Mouse (Mus musculus) CH12.LX (cell line): Measurements from ENCODE around the gene Kiz. TPM values are rescaled to one million over a fixed set of nuclear protein-coding genes. Genes with fewer than 3 reads are reported as not detected.

Source experiments
- DNase-seq: peaks from one replicate; pipeline ENCODE4 v3.0.0-alpha.2; 2013; ENCODE audit errors: extremely low read depth
- H3K27ac ChIP-seq: 2 replicates; pipeline ENCODE4 v1.5.1; 2012; ENCODE audit warnings: low read depth, mild to moderate bottlenecking, control low read depth, moderate library complexity; ENCODE audit not compliant: insufficient read depth
- H3K27me3 ChIP-seq: replicated peaks from 2 replicates; pipeline ENCODE3; 2012; ENCODE audit warnings: inconsistent platforms
- H3K36me3 ChIP-seq, 2 experiments: replicated peaks in 1 of 2; 2 replicates each; pipeline versions ENCODE3 to v1.6.1; 2012; ENCODE audit warnings: inconsistent platforms in 1 of 2, low read length in 1 of 2, mild to moderate bottlenecking in 1 of 2, mixed read lengths in 1 of 2, moderate library complexity in 1 of 2; ENCODE audit not compliant: control insufficient read depth in 1 of 2, insufficient read depth in 1 of 2
- H3K4me1 ChIP-seq, 2 experiments: 2 replicates each; pipeline ENCODE4 v1.6.1; 2012; ENCODE audit warnings: inconsistent platforms in 1 of 2, moderate library complexity in 1 of 2; ENCODE audit not compliant: insufficient read depth in 2 of 2, control insufficient read depth in 1 of 2
- H3K4me2 ChIP-seq: 2 replicates; pipeline ENCODE4 v1.6.1; 2012; ENCODE audit warnings: low read depth, mild to moderate bottlenecking, control low read depth; ENCODE audit not compliant: poor library complexity, insufficient read depth, severe bottlenecking
- H3K4me3 ChIP-seq, 3 experiments: fragments of 150-350 bp in 1 of 3; sonication (generic) in 1 of 3; replicated peaks in 1 of 3; 2 replicates each; pipeline versions ENCODE3 to v1.5.1; 2011 to 2012; ENCODE audit warnings: low read depth in 2 of 3, low read length in 2 of 3, mild to moderate bottlenecking in 2 of 3, moderate library complexity in 2 of 3, control low read depth in 1 of 3, improper control_type of control experiment in 1 of 3, inconsistent platforms in 1 of 3, mixed read lengths in 1 of 3; ENCODE audit not compliant: poor library complexity in 1 of 3
- H3K79me2 ChIP-seq: replicated peaks from 2 replicates; pipeline ENCODE4 v1.6.1; 2012; ENCODE audit warnings: mild to moderate bottlenecking, moderate library complexity; ENCODE audit not compliant: control insufficient read depth, poor library complexity, insufficient read depth, severe bottlenecking; ENCODE audit errors: extremely low read depth
- H3K9ac ChIP-seq: 2 replicates; pipeline ENCODE4 v1.6.1; 2012; ENCODE audit warnings: low read depth, mild to moderate bottlenecking, control low read depth, moderate library complexity; ENCODE audit not compliant: insufficient read depth
- H3K9me3 ChIP-seq: replicated peaks from 2 replicates; pipeline ENCODE3; 2012; ENCODE audit warnings: low read length, inconsistent platforms, mixed read lengths
- BHLHE40 ChIP-seq: IDR thresholded peaks from 2 replicates; pipeline ENCODE4 v1.6.1; 2011; ENCODE audit warnings: mild to moderate bottlenecking, low read depth, low read length, improper control_type of control experiment
- CHD1 ChIP-seq: IDR thresholded peaks from 2 replicates; pipeline ENCODE4 v1.6.1; 2012; ENCODE audit warnings: low read depth, low read length, improper control_type of control experiment, inconsistent platforms
- CTCF ChIP-seq, 2 experiments: IDR thresholded peaks in 1 of 2; conservative IDR thresholded peaks in 1 of 2; 2 replicates each; pipeline ENCODE4 v1.5.1; 2011 to 2012; ENCODE audit warnings: low read depth in 2 of 2, low read length in 2 of 2, improper control_type of control experiment in 1 of 2, inconsistent platforms in 1 of 2, mild to moderate bottlenecking in 1 of 2, moderate library complexity in 1 of 2
- E2F4 ChIP-seq: IDR thresholded peaks from 2 replicates; pipeline ENCODE4 v1.6.1; 2011; ENCODE audit warnings: low read depth, low read length, improper control_type of control experiment; ENCODE audit not compliant: insufficient replicate concordance
- ELF1 ChIP-seq: IDR thresholded peaks from 2 replicates; pipeline ENCODE4 v1.6.1; 2014; ENCODE audit warnings: low read depth, mild to moderate bottlenecking, inconsistent platforms, low read length, improper control_type of control experiment
- EP300 ChIP-seq: IDR thresholded peaks from 2 replicates; pipeline ENCODE4 v1.6.1; 2011; ENCODE audit warnings: low read length, improper control_type of control experiment
- GABPA ChIP-seq: IDR thresholded peaks from 2 replicates; pipeline ENCODE4 v1.6.1; 2012; ENCODE audit warnings: low read depth, low read length, improper control_type of control experiment, inconsistent platforms; ENCODE audit not compliant: insufficient replicate concordance
- IRF4 ChIP-seq: IDR thresholded peaks from 2 replicates; pipeline ENCODE4 v1.6.1; 2014; ENCODE audit warnings: low read depth, mild to moderate bottlenecking, inconsistent platforms, low read length, improper control_type of control experiment
- JUN ChIP-seq: IDR thresholded peaks from 2 replicates; pipeline ENCODE4 v1.6.1; 2011; ENCODE audit warnings: low read depth, mild to moderate bottlenecking, low read length, improper control_type of control experiment, moderate library complexity; ENCODE audit not compliant: insufficient read depth
- JUND ChIP-seq: conservative IDR thresholded peaks from 2 replicates; pipeline ENCODE4 v1.6.1; 2011; ENCODE audit warnings: low read depth, low read length, improper control_type of control experiment
- KAT2A ChIP-seq: IDR thresholded peaks from 2 replicates; pipeline ENCODE4 v1.6.1; 2012; ENCODE audit warnings: low read length, improper control_type of control experiment, inconsistent platforms; ENCODE audit not compliant: insufficient replicate concordance
- MAZ ChIP-seq: IDR thresholded peaks from 2 replicates; pipeline ENCODE4 v1.6.1; 2012; ENCODE audit warnings: low read depth, mild to moderate bottlenecking, inconsistent platforms, low read length, improper control_type of control experiment, moderate library complexity
- MEF2A ChIP-seq: IDR thresholded peaks from 2 replicates; pipeline ENCODE4 v1.6.1; 2014; ENCODE audit warnings: low read depth, mild to moderate bottlenecking, inconsistent platforms, low read length, improper control_type of control experiment, borderline replicate concordance
- MXI1 ChIP-seq: IDR thresholded peaks from 2 replicates; pipeline ENCODE4 v1.6.1; 2011; ENCODE audit warnings: mild to moderate bottlenecking, low read depth, low read length, improper control_type of control experiment
- MYC ChIP-seq: IDR thresholded peaks from 2 replicates; pipeline ENCODE4 v1.6.1; 2011; ENCODE audit warnings: low read depth, mild to moderate bottlenecking, improper control_type of control experiment, low read length
- NELFE ChIP-seq: IDR thresholded peaks from 2 replicates; pipeline ENCODE4 v1.6.1; 2011; ENCODE audit warnings: low read depth, low read length, improper control_type of control experiment
- PAX5 ChIP-seq: IDR thresholded peaks from 2 replicates; pipeline ENCODE4 v1.6.1; 2012; ENCODE audit warnings: low read length, inconsistent platforms, mixed read lengths
- POLR2A ChIP-seq: IDR thresholded peaks from 2 replicates; pipeline ENCODE4 v1.6.1; 2011; ENCODE audit warnings: low read depth, mild to moderate bottlenecking, improper control_type of control experiment, low read length
- POLR2AphosphoS2 ChIP-seq: IDR thresholded peaks from 2 replicates; pipeline ENCODE4 v1.6.1; 2011; ENCODE audit warnings: low read depth, low read length, improper control_type of control experiment
- RCOR1 ChIP-seq: conservative IDR thresholded peaks from 2 replicates; pipeline ENCODE4 v1.6.1; 2012; ENCODE audit warnings: low read depth, mild to moderate bottlenecking, inconsistent platforms, low read length, improper control_type of control experiment
- SIN3A ChIP-seq: IDR thresholded peaks from 2 replicates; pipeline ENCODE4 v1.6.1; 2012; ENCODE audit warnings: low read length, improper control_type of control experiment, inconsistent platforms
- SMC3 ChIP-seq: IDR thresholded peaks from 2 replicates; pipeline ENCODE4 v1.6.1; 2011; ENCODE audit warnings: low read depth, low read length, improper control_type of control experiment
- TBP ChIP-seq: conservative IDR thresholded peaks from 2 replicates; pipeline ENCODE4 v1.6.1; 2011; ENCODE audit warnings: low read depth, low read length, improper control_type of control experiment
- TCF12 ChIP-seq: IDR thresholded peaks from 2 replicates; pipeline ENCODE4 v1.6.1; 2014; ENCODE audit warnings: low read depth, mild to moderate bottlenecking, inconsistent platforms, low read length, improper control_type of control experiment
- UBTF ChIP-seq: IDR thresholded peaks from 2 replicates; pipeline ENCODE4 v1.6.1; 2012; ENCODE audit warnings: low read depth, mild to moderate bottlenecking, inconsistent platforms, low read length, improper control_type of control experiment, moderate library complexity
- USF2 ChIP-seq: conservative IDR thresholded peaks from 2 replicates; pipeline ENCODE4 v1.6.1; 2011; ENCODE audit warnings: low read depth, low read length, improper control_type of control experiment
- ZC3H11A ChIP-seq: IDR thresholded peaks from 2 replicates; pipeline ENCODE4 v1.6.1; 2012; ENCODE audit warnings: low read depth, mild to moderate bottlenecking, inconsistent platforms, low read length, improper control_type of control experiment
- ZKSCAN1 ChIP-seq: IDR thresholded peaks from 2 replicates; pipeline ENCODE4 v1.6.1; 2012; ENCODE audit warnings: low read depth, inconsistent platforms, low read length, improper control_type of control experiment, borderline replicate concordance
- ZMIZ1 ChIP-seq: IDR thresholded peaks from 2 replicates; pipeline ENCODE4 v1.6.1; 2012; ENCODE audit warnings: low read depth, mild to moderate bottlenecking, inconsistent platforms, low read length, improper control_type of control experiment
- ZNF384 ChIP-seq: IDR thresholded peaks from 2 replicates; pipeline ENCODE4 v1.6.1; 2012; ENCODE audit warnings: low read depth, low read length, improper control_type of control experiment, inconsistent platforms
- dilution Hi-C: fragments of 300-500 bp; cut with MboI; formaldehyde crosslinking; loops from 2 replicates; pipeline ENCODE4 v1.14.3; 2020; ENCODE audit warnings: low sequenced_read_pairs; ENCODE audit not compliant: extremely low pct_unique_long_range_greater_than_20kb, extremely low pct_ligation_motif_present
- in situ Hi-C: fragments of 300-500 bp; cut with MboI; formaldehyde crosslinking; loops from 3 replicates; pipeline ENCODE4 v1.14.3; 2019; ENCODE audit warnings: low sequenced_read_pairs, low pct_ligation_motif_present, low pct_unique_long_range_greater_than_20kb, mixed read lengths
- polyA plus RNA-seq: library from polyadenylated mRNA; unstranded; fragments of >175 nt; gene quantifications from 2 replicates; pipeline ENCODE4 v1.2.1, GENCODE M21; 2012; ENCODE audit warnings: low read depth; ENCODE audit not compliant: insufficient read length
- total RNA-seq, 2 experiments: library from RNA; depleted of rRNA; stranded (reverse); fragments of 300-350 nt in 1 of 2; fragments of >200 nt in 1 of 2; gene quantifications; 2 replicates each; pipeline ENCODE4 v1.2.3; 2012 to 2014

Gene Kiz
- total and polyA plus RNA-seq, 3 experiments: 11.2 to 14.1 (median 13.0) TPM

DNA sequence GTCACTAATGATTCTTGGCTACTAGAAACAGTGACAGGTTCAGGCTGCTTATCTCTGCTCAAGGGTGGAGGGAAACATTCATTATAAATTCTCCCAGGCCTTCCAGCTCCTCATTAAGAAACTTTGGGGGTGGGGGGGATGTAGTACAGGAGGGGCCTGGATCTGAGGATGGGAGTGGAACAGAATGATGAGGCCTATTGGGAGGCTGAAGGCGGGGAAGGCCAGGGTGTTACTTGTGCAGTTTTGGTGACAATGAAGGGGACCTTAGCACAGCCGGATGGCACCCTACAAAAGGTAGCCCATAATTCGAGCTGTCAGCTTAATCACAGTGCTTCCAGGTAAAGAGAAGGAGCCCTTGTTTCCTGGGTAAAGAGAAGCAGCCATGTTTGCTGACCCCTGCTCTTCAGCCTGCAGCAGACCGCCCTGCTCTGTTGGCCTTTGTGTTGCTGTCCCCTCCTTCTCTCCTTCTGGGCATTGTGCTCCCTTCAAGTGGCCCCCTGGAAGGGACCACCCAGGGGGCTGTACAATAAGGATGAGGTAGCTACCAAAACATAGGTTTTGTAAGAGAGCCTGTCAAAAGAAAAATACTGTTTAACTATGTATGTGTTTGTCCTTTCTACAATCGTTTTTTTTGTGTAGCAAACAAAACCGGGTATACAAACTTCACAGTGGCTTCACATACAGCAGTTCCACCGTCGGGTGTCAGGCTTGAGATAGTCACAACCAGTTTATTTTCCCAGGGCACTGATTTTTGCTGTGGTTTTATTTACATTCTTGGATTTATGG, 64.9 kb downstream of the Kiz start:
- no peak overlapping the region for H3K4me2 ChIP-seq
- no peaks in the 10 kb centered on the region for H3K36me3 ChIP-seq
- TF ChIP-seq MAZ (no peak), TBP (no peak), POLR2AphosphoS2 (no peak)
- H3K9ac ChIP-seq: no peak overlapping the region
- no peaks in the 10 kb centered on the region for H3K27me3 ChIP-seq
- no peaks in the 10 kb centered on the region for H3K4me1 ChIP-seq
- H3K79me2 ChIP-seq: no peaks in the 10 kb centered on the region
- dilution Hi-C loops: no loop called here
- H3K4me3 ChIP-seq: no peak overlapping the region
- H3K9me3 ChIP-seq: no peaks in the 10 kb centered on the region
- H3K27ac ChIP-seq: no peak overlapping the region
- no peak for DNase-seq
- in situ Hi-C loops: no loop called here

GRCm38 (mm10) chr2:146925296-146925695, 69.6 kb downstream of the Kiz start:
- H3K9ac ChIP-seq: no peak overlapping the region
- TF ChIP-seq ZNF384 (no peak), KAT2A (no peak), CHD1 (no peak), SIN3A (no peak), BHLHE40 (no peak), TCF12 (no peak), POLR2AphosphoS2 (no peak), IRF4 (peak; percentile 51), UBTF (no peak), ELF1 (no peak), CTCF (conservative IDR thresholded peaks at IDR 0.05 in 1 of 2, IDR thresholded peaks at IDR 0.05 in 1 of 2; ENCODE audit: low read depth in 2 of 2, low read length in 2 of 2) (no peak), ZKSCAN1 (no peak), POLR2A (no peak), TBP (no peak), NELFE (no peak), RCOR1 (no peak), SMC3 (no peak), MEF2A (no peak), JUND (peak; percentile 62; the same call in 1 of the 2 replicates), USF2 (no peak), ZMIZ1 (no peak), MXI1 (no peak), EP300 (peak; percentile 67; the same call in 1 of the 2 replicates), GABPA (no peak), JUN (peak; percentile 19; the same call in 1 of the 2 replicates), ZC3H11A (no peak), MYC (no peak), E2F4 (no peak), PAX5 (no peak)
- no peak overlapping the region for H3K4me3 ChIP-seq
- DNase-seq: no peak
- no peaks in the 10 kb centered on the region for H3K79me2 ChIP-seq
- H3K9me3 ChIP-seq: no peaks in the 10 kb centered on the region
- no peaks in the 10 kb centered on the region for H3K27me3 ChIP-seq
- in situ Hi-C loops: no loop called here
- dilution Hi-C loops: no loop called here
- H3K4me2 ChIP-seq: no peak overlapping the region
- no peaks in the 10 kb centered on the region for H3K4me1 ChIP-seq
- H3K36me3 ChIP-seq: peaks cover 2 to 4% of the 10 kb centered on the region in 2 experiments
- H3K27ac ChIP-seq: no peak overlapping the region
